Comparison of ENCODE assay signal across 8 mouse cellular contexts in the genomic region with DNA sequence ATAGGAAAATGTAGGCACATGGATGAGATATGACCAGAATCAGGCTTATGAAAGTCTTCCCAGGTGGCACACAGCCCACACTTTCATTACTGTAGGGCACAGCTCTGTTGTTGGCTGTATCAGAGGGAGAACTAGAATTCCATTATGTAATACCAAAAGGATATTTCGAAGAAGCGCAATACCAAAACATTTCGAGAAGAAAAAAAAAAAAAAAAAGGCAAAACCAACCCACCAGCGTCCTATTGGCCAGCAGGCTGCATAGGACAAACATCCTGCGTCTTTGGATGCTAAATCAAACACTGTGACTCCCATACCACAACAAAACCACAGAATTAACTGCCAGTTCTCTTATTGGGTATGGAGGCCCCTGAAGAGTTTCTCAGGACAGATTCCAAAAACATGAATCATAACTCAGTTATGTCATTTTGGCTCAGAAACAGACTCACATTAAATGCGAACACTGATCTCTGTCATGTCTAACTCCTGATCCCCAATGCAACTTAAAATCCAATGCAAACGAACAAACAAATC. TPM values are rescaled to one million over a fixed set of nuclear protein-coding genes. Genes with fewer than 3 reads are reported as not detected.
DNase-seq lines count a peak whose midpoint lies in the region; ATAC-seq lines count a peak whose summit lies in the region.

No protein-coding gene starts in this region.

- H3K27me3 ChIP-seq in heart, embryonic 15.5 days = peaks cover 3% of the 10 kb centered on the region; the same call in 1 of the 2 replicates

- whole genome bisulfite sequencing in heart, embryonic 15.5 days = 49% methylated on average over 7 of the region's 7 CpGs

- H3K27ac ChIP-seq in heart, embryonic 15.5 days = peak overlapping the region; percentile 62

- DNase-seq in layer of hippocampus, adult 18-20 months (ENCODE audit: low spot score in 2 of 2) = peak; percentile 43 to 74
- DNase-seq in layer of hippocampus, postnatal 36 days = no peak
- no peak for DNase-seq in ovary, postnatal 36 days (ENCODE audit: low spot score)
- DNase-seq in cerebellum, postnatal 14 days = no peak
- DNase-seq in kidney, postnatal 4 days = no peak

- no peaks in the 10 kb centered on the region for H3K9me3 ChIP-seq in heart, embryonic 15.5 days (replicated peaks)

- H3K4me2 ChIP-seq in heart, embryonic 15.5 days = peak overlapping the region; percentile 62

- H3K9ac ChIP-seq in heart, embryonic 15.5 days = peak overlapping the region; percentile 44; the same call in 1 of the 2 replicates

- peak; percentile 45 for ATAC-seq in common myeloid progenitor, adult 5-6 weeks (replicated peaks; ENCODE audit: low read depth, poor library complexity, severe bottlenecking)
- ATAC-seq in heart, embryonic 15.5 days (replicated peaks; ENCODE audit: insufficient number of reproducible peaks, insufficient read depth, low FRiP score, low read depth) = no peak
- ATAC-seq in megakaryocyte progenitor cell, adult 5-6 weeks (replicated peaks; ENCODE audit: poor library complexity) = 0 out of 2 replicates have a peak, but pooled peaks have one; percentile 15

- H3K4me1 ChIP-seq in heart, embryonic 15.5 days (replicated peaks) = peaks cover 17% of the 10 kb centered on the region

- peak overlapping the region; percentile 38 for H3K4me3 ChIP-seq in heart, embryonic 15.5 days

- no peaks in the 10 kb centered on the region for H3K36me3 ChIP-seq in heart, embryonic 15.5 days

RNA-seq across cellular contexts. Expression of a gene that starts 0.7 kb away (rescaled TPM):
- total RNA-seq in layer of hippocampus, adult 18-20 months (2021) = 10 to 100 TPM; 20.1 to 23.8 TPM
- 10 to 100 TPM; 17.1 to 19.9 TPM for total RNA-seq in layer of hippocampus, postnatal 36 days (2021)
- 0.19 and 4.7 TPM in 2 replicates for total RNA-seq in common myeloid progenitor, adult 5-6 weeks (2017)
- 3.8 and 4.6 TPM in 2 replicates for polyA plus RNA-seq in heart, embryonic 15.5 days (2015; fragmentation: Nextera tagmentation; extraction: Ambion mirVana)
- total RNA-seq in megakaryocyte progenitor cell, adult 5-6 weeks (2015) = 0.15 and 0.56 TPM in 2 replicates
- 0.87 and 1.2 TPM in 2 replicates for total RNA-seq in megakaryocyte progenitor cell, adult 5-6 weeks (2017)

RNA-seq across cellular contexts. Expression of a gene that starts 6.2 kb away (rescaled TPM):
- 10 to 100 TPM; 51.9 TPM for total RNA-seq in layer of hippocampus, adult 18-20 months (2021)
- total RNA-seq in layer of hippocampus, postnatal 36 days (2021) = 10 to 100 TPM; 53.6 to 58.1 TPM
- 27.8 and 28.8 TPM in 2 replicates for total RNA-seq in common myeloid progenitor, adult 5-6 weeks (2017)
- 35.3 and 42.4 TPM in 2 replicates for polyA plus RNA-seq in heart, embryonic 15.5 days (2015; fragmentation: Nextera tagmentation; extraction: Ambion mirVana)
- 18.2 and 19.6 TPM in 2 replicates for total RNA-seq in megakaryocyte progenitor cell, adult 5-6 weeks (2015)
- 29.9 and 31.5 TPM in 2 replicates for total RNA-seq in megakaryocyte progenitor cell, adult 5-6 weeks (2017)

Comparison
In these comparisons a context has a peak if more than half of its experiments do, and no peak if none do; other contexts are left out.
1. DNase-seq: peak in layer of hippocampus, adult 18-20 months (2 of 2); none in layer of hippocampus, postnatal 36 days (0 of 2), ovary, postnatal 36 days (single experiment), cerebellum, postnatal 14 days (0 of 2) and kidney, postnatal 4 days (0 of 2).